Mouse (Mus musculus) heart, embryonic 15.5 days (tissue): ENCODE measurements around the gene Trim38. TPM values are rescaled to one million over a fixed set of nuclear protein-coding genes. Genes with fewer than 3 reads are reported as not detected.

ENCODE experiments used
- ATAC-seq: fragments of 200-750 bp; cut with Nextera tagmentation; replicated peaks from 2 replicates; pipeline ENCODE4 v1.8.0; 2017; ENCODE audit warnings: low read depth, moderate TSS enrichment; ENCODE audit not compliant: insufficient number of reproducible peaks, insufficient read depth, low FRiP score
- H3K27ac ChIP-seq: fragments of 300-500 bp; sonication (generic); 2 replicates; pipeline ENCODE4 v1.5.1; 2015; ENCODE audit warnings: mild to moderate bottlenecking, inconsistent platforms
- H3K27me3 ChIP-seq: fragments of 300-500 bp; sonication (generic); 2 replicates; pipeline ENCODE4 v1.6.1; 2015; ENCODE audit warnings: inconsistent platforms
- H3K36me3 ChIP-seq: fragments of 300-500 bp; sonication (generic); 2 replicates; pipeline ENCODE4 v1.6.1; 2015; ENCODE audit warnings: mild to moderate bottlenecking, inconsistent platforms
- H3K4me1 ChIP-seq: fragments of 300-500 bp; sonication (generic); replicated peaks from 2 replicates; pipeline ENCODE4 v1.6.1; 2015; ENCODE audit warnings: inconsistent platforms
- H3K4me2 ChIP-seq: fragments of 300-500 bp; sonication (generic); 2 replicates; pipeline ENCODE4 v1.6.1; 2015; ENCODE audit warnings: inconsistent platforms, mild to moderate bottlenecking, moderate library complexity
- H3K4me3 ChIP-seq: fragments of 300-500 bp; sonication (generic); 2 replicates; pipeline ENCODE4 v1.5.1; 2015; ENCODE audit warnings: mild to moderate bottlenecking, inconsistent platforms
- H3K9ac ChIP-seq: fragments of 300-500 bp; sonication (generic); 2 replicates; pipeline ENCODE4 v1.6.1; 2015; ENCODE audit warnings: mild to moderate bottlenecking, inconsistent platforms
- H3K9me3 ChIP-seq: fragments of 300-500 bp; sonication (generic); replicated peaks from 2 replicates; pipeline ENCODE4 v1.6.1; 2016; ENCODE audit warnings: inconsistent platforms
- WGBS: fragments of 180-500 bp; shearing (Covaris S2); methylation state at CpG from one replicate; pipeline ENCODE4 v1.1.7; 2015; ENCODE audit warnings: mixed read lengths; 5-methylcytosine and 5-hydroxymethylcytosine counted together
- microRNA-seq: library from miRNA; unstranded; fragments of <30 nt; microRNA quantifications from one replicate; pipeline ENCODE4, GENCODE M21; 2016
- polyA plus RNA-seq: library from polyadenylated mRNA; unstranded; fragments of >200 nt; fragmentation: Nextera tagmentation; extraction: Ambion mirVana; gene quantifications from 2 replicates; pipeline ENCODE4 v1.2.1, GENCODE M21; 2015

Trim38 gene
- polyA plus RNA-seq, 1 experiment from 2014 or later: not detected

GRCm38 (mm10) chr13:23816148-23816547 lies 46.4 kb downstream of the Trim38 start:
- Histone ChIP-seq H3K9me3 (no peaks in the 10 kb centered on the region), H3K36me3 (no peaks in the 10 kb centered on the region), H3K4me3 (no peak overlapping the region), H3K27ac (no peak overlapping the region), H3K4me2 (no peak overlapping the region), H3K9ac (no peak overlapping the region), H3K27me3 (no peaks in the 10 kb centered on the region), H3K4me1 (no peaks in the 10 kb centered on the region)
- ATAC-seq: no peak
- 61% methylated on average over 2 of the region's 2 CpGs for WGBS

GRCm38 (mm10) chr13:23820179-23820940 lies 50.6 kb downstream of the Trim38 start:
- Histone ChIP-seq H3K4me3 (no peak overlapping the region), H3K27ac (no peak overlapping the region), H3K4me2 (no peak overlapping the region), H3K4me1 (no peaks in the 10 kb centered on the region; the same call in 1 of the 2 replicates), H3K27me3 (no peaks in the 10 kb centered on the region), H3K9ac (no peak overlapping the region), H3K9me3 (no peaks in the 10 kb centered on the region), H3K36me3 (no peaks in the 10 kb centered on the region)
- WGBS: 65% methylated on average over 4 of the region's 4 CpGs
- ATAC-seq: no peak

GRCm38 (mm10) chr13:23822213-23822612 lies 52.5 kb downstream of the Trim38 start:
- H3K4me1 ChIP-seq: no peaks in the 10 kb centered on the region; the same call in 1 of the 2 replicates
- H3K36me3 ChIP-seq: no peaks in the 10 kb centered on the region
- H3K9me3 ChIP-seq: no peaks in the 10 kb centered on the region
- no peak overlapping the region for H3K9ac ChIP-seq
- H3K4me3 ChIP-seq: no peak overlapping the region
- no peak overlapping the region for H3K27ac ChIP-seq
- H3K27me3 ChIP-seq: no peaks in the 10 kb centered on the region
- no peak overlapping the region for H3K4me2 ChIP-seq
- 22% methylated on average over 3 of the region's 3 CpGs for WGBS
- ATAC-seq: no peak

- no peak overlapping the region for H3K27ac ChIP-seq
- H3K36me3 ChIP-seq: no peaks in the 10 kb centered on the region
- WGBS: 46% methylated on average over 3 of the region's 3 CpGs
- ATAC-seq: no peak
- no peak overlapping the region for H3K4me3 ChIP-seq
- H3K4me2 ChIP-seq: no peak overlapping the region
- H3K9me3 ChIP-seq: no peaks in the 10 kb centered on the region
- no peaks in the 10 kb centered on the region; the same call in 1 of the 2 replicates for H3K4me1 ChIP-seq
- no peak overlapping the region for H3K9ac ChIP-seq
- H3K27me3 ChIP-seq: no peaks in the 10 kb centered on the region
Measured at GRCm38 (mm10) chr13:23826606-23827005, 56.9 kb downstream of the Trim38 start.

GRCm38 (mm10) chr13:23833053-23833452 lies 63.3 kb downstream of the Trim38 start:
- no peaks in the 10 kb centered on the region for H3K9me3 ChIP-seq
- 13% methylated on average over 6 of the region's 6 CpGs for WGBS
- ATAC-seq: no peak
- no peaks in the 10 kb centered on the region for H3K27me3 ChIP-seq
- H3K9ac ChIP-seq: no peak overlapping the region
- no peaks in the 10 kb centered on the region for H3K36me3 ChIP-seq
- no peaks in the 10 kb centered on the region for H3K4me1 ChIP-seq
- no peak overlapping the region for H3K4me2 ChIP-seq
- no peak overlapping the region for H3K27ac ChIP-seq
- no peak overlapping the region for H3K4me3 ChIP-seq

GRCm38 (mm10) chr13:23834836-23835235 lies 65.1 kb downstream of the Trim38 start:
- H3K27ac ChIP-seq: no peak overlapping the region
- H3K9ac ChIP-seq: no peak overlapping the region
- ATAC-seq: no peak
- H3K4me3 ChIP-seq: no peak overlapping the region
- H3K36me3 ChIP-seq: no peaks in the 10 kb centered on the region
- no peak overlapping the region for H3K4me2 ChIP-seq
- H3K9me3 ChIP-seq: no peaks in the 10 kb centered on the region
- no peaks in the 10 kb centered on the region for H3K4me1 ChIP-seq
- no peaks in the 10 kb centered on the region for H3K27me3 ChIP-seq
- 82% methylated on average over 5 of the region's 5 CpGs for WGBS

GRCm38 (mm10) chr13:23836630-23837029 lies 66.9 kb downstream of the Trim38 start:
- H3K9ac ChIP-seq: no peak overlapping the region
- no peak for ATAC-seq
- no peak overlapping the region for H3K27ac ChIP-seq
- H3K9me3 ChIP-seq: no peaks in the 10 kb centered on the region
- 81% methylated on average over 5 of the region's 5 CpGs for WGBS
- H3K4me1 ChIP-seq: no peaks in the 10 kb centered on the region
- no peak overlapping the region for H3K4me2 ChIP-seq
- H3K36me3 ChIP-seq: no peaks in the 10 kb centered on the region
- H3K4me3 ChIP-seq: no peak overlapping the region
- H3K27me3 ChIP-seq: no peaks in the 10 kb centered on the region

GRCm38 (mm10) chr13:23839308-23839707 lies 69.6 kb downstream of the Trim38 start, which contains the start of gene Slc17a3:
Gene Slc17a3 (plus strand): TSS chr13:23839434.
- Histone ChIP-seq H3K36me3 (no peaks in the 10 kb centered on the region), H3K9ac (no peak within 1 kb of the TSS), H3K4me3 (no peak within 1 kb of the TSS), H3K4me1 (no peaks in the 10 kb centered on the region), H3K27me3 (no peaks in the 10 kb centered on the region), H3K27ac (no peak within 1 kb of the TSS), H3K9me3 (no peaks in the 10 kb centered on the region), H3K4me2 (no peak within 1 kb of the TSS)
- ATAC-seq: no peak
- 80% methylated on average over 2 of the region's 2 CpGs for WGBS

Small RNA genes lying within 50 kb of the gene (microRNA-seq; reads per million reads assigned to microRNA genes)
- gene Gm44314: not detected
- not detected for gene Gm44484

Other genes starting within 250 kb of the Trim38 start
- 5.4 and 5.7 TPM in 2 replicates for gene Hist1h4h, start 238.9 kb upstream of the Trim38 start, polyA plus RNA-seq
- 2.2 and 2.6 TPM in 2 replicates for gene Hist1h2af, start 236.0 kb upstream of the Trim38 start, polyA plus RNA-seq
- 1.6 and 3.1 TPM in 2 replicates for gene Hist1h3g, start 234.5 kb upstream of the Trim38 start, polyA plus RNA-seq
- gene Hist1h2bh, start 226.5 kb upstream of the Trim38 start, polyA plus RNA-seq: 0.61 and 0.74 TPM in 2 replicates
- gene Hist1h3f, start 225.9 kb upstream of the Trim38 start, polyA plus RNA-seq: 0.16 and 0.25 TPM in 2 replicates
- gene Hist1h4f, start 218.3 kb upstream of the Trim38 start, polyA plus RNA-seq: 0.62 and 0.66 TPM in 2 replicates
- 0.18 and 0.23 TPM in 2 replicates for gene Hist1h1d, start 216.7 kb upstream of the Trim38 start, polyA plus RNA-seq
- 1.7 and 2.4 TPM in 2 replicates for gene Hist1h3e, start 207.5 kb upstream of the Trim38 start, polyA plus RNA-seq
- gene Hist1h2ae, start 198.7 kb upstream of the Trim38 start, polyA plus RNA-seq: 33.7 and 35.5 TPM in 2 replicates
- 4.3 and 4.6 TPM in 2 replicates for gene Hist1h2bg, start 198.5 kb upstream of the Trim38 start, polyA plus RNA-seq
- 0.97 and 1.5 TPM in 2 replicates for gene Hist1h2bf, start 195.7 kb upstream of the Trim38 start, polyA plus RNA-seq
- 1.2 and 1.6 TPM in 2 replicates for gene Hist1h2ad, start 195.5 kb upstream of the Trim38 start, polyA plus RNA-seq
- 2.0 and 2.2 TPM in 2 replicates for gene Hist1h3d, start 194.2 kb upstream of the Trim38 start, polyA plus RNA-seq
- gene Hist1h4d, start 188.3 kb upstream of the Trim38 start, polyA plus RNA-seq: 48.2 and 53.2 TPM in 2 replicates
- 1.7 and 1.9 TPM in 2 replicates for gene Hist1h2be, start 148.8 kb upstream of the Trim38 start, polyA plus RNA-seq
- 9.6 and 10.8 TPM in 2 replicates for gene Hist1h1e, start 147.4 kb upstream of the Trim38 start, polyA plus RNA-seq
- gene Hist1h2ac, start 86.0 kb upstream of the Trim38 start, polyA plus RNA-seq: 0.50 and 0.74 TPM in 2 replicates
- gene Hist1h2bc, start 85.7 kb upstream of the Trim38 start, polyA plus RNA-seq: 51.8 and 52.1 TPM in 2 replicates
- gene Hist1h1t, start 74.1 kb upstream of the Trim38 start, polyA plus RNA-seq: 0.14 TPM in 1 of 2 replicates, not detected in the other
- 2.4 and 2.7 TPM in 2 replicates for gene Hist1h4c, start 71.5 kb upstream of the Trim38 start, polyA plus RNA-seq
- gene Hfe, start 59.1 kb upstream of the Trim38 start, polyA plus RNA-seq: 10.3 and 13.6 TPM in 2 replicates
- 38.8 and 41.2 TPM in 2 replicates for gene Hist1h1c, start 31.1 kb upstream of the Trim38 start, polyA plus RNA-seq
- gene Hist1h3c, start 24.3 kb upstream of the Trim38 start, polyA plus RNA-seq: 2.0 and 4.1 TPM in 2 replicates
- gene Hist1h2bb, start 23.2 kb upstream of the Trim38 start, polyA plus RNA-seq: 1.2 and 1.9 TPM in 2 replicates
- 15.3 and 20.4 TPM in 2 replicates for gene Hist1h2ab, start 18.8 kb upstream of the Trim38 start, polyA plus RNA-seq
- gene Hist1h3b, start 17.6 kb upstream of the Trim38 start, polyA plus RNA-seq: 3.1 and 4.7 TPM in 2 replicates
- 1.2 and 1.7 TPM in 2 replicates for gene Hist1h4b, start 12.9 kb upstream of the Trim38 start, polyA plus RNA-seq
- gene Hist1h4a, start 8.7 kb upstream of the Trim38 start, polyA plus RNA-seq: not detected in 2 replicates
- gene Hist1h3a, start 7.5 kb upstream of the Trim38 start, polyA plus RNA-seq: 1.5 and 2.4 TPM in 2 replicates
- gene Hist1h1a, start 6.2 kb upstream of the Trim38 start, polyA plus RNA-seq: 0.76 and 0.98 TPM in 2 replicates
- not detected in 2 replicates for gene Slc17a2, start 37.1 kb downstream of the Trim38 start, polyA plus RNA-seq
- gene Slc17a3, start 69.5 kb downstream of the Trim38 start, polyA plus RNA-seq: 0.03 TPM in 1 of 2 replicates, not detected in the other
- gene Slc17a1, start 97.8 kb downstream of the Trim38 start, polyA plus RNA-seq: not detected in 2 replicates
- not detected in 2 replicates for gene Slc17a4, start 145.1 kb downstream of the Trim38 start, polyA plus RNA-seq
- not detected in 2 replicates for gene Hist1h2ba, start 164.2 kb downstream of the Trim38 start, polyA plus RNA-seq
- not detected in 2 replicates for gene Hist1h2aa, start 164.5 kb downstream of the Trim38 start, polyA plus RNA-seq
- not detected in 2 replicates for gene Scgn, start 221.3 kb downstream of the Trim38 start, polyA plus RNA-seq